Mouse (Mus musculus) C2C12 (cell line): ENCODE measurements around the gene Tenm4.

Source experiments
- CEBPB ChIP-seq: IDR thresholded peaks from one replicate; pipeline ENCODE4 v1.6.1; 2011; ENCODE audit warnings: low read depth, mild to moderate bottlenecking, control low read depth, moderate library complexity
- MYOG ChIP-seq: IDR thresholded peaks from one replicate; pipeline ENCODE4 v1.6.1; 2011; ENCODE audit not compliant: control insufficient read depth, insufficient read length; ENCODE audit errors: extremely low read depth
- USF1 ChIP-seq: IDR thresholded peaks from one replicate; pipeline ENCODE4 v1.6.1; 2011; ENCODE audit warnings: low read depth, mild to moderate bottlenecking, control low read depth, moderate library complexity

DNA sequence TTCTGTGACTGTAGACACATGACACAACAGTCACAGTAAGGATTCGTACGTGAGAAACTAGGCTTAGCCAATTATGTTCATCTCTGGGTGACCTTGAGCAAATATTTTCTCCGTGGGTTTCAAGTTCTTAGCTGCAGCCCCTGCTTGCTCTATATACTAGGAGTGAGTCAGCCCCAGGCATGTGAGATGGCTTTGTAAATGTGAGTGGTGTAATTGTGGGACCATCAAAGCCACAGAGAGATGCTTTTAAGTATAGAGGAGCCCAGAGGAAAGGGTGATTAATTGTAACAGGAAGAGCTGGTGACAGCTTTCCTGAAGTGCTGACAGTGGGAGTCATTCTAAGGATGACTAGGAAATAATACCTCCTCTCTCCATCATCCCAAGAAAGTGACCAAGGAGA lies 662.0 kb downstream of the Tenm4 start:
- TF ChIP-seq CEBPB: no peak
- no peak for TF ChIP-seq MYOG
- no peak for TF ChIP-seq USF1
